In genomic region chr13:40729592-40730431, GRCm38 (mm10) we compare ENCODE assay signal across 9 mouse cellular contexts. TPM values are rescaled to one million over a fixed set of nuclear protein-coding genes. Genes with fewer than 3 reads are reported as not detected.
A peak's percentile ranks its signal among the peaks of the same experiment; 100 is the strongest.
DNase-seq lines count a peak whose midpoint lies in the region; ATAC-seq and TF ChIP-seq lines count a peak whose summit lies in the region.
"Had no signal": no experiment of that assay in that cellular context is flagged by ENCODE, and none has a peak within 500 bp of the region (broad histone marks: within the 10 kb centered on the region; RNA-seq: fewer than 3 reads in every experiment).

No protein-coding gene starts in this region.

- H3K79me2 ChIP-seq in heart, adult 2 months (replicated peaks; ENCODE audit: control insufficient read depth, insufficient read depth, low read length) = no peaks in the 10 kb centered on the region

- H3K27me3 ChIP-seq in heart, adult 2 months (ENCODE audit: control insufficient read depth, insufficient read depth, low read length) = peaks cover 46% of the 10 kb centered on the region
- H3K27me3 ChIP-seq in heart, embryonic 16.5 days (ENCODE audit: control insufficient read depth, insufficient read depth, low read length) = peaks cover 70% of the 10 kb centered on the region
- peaks cover 100% of the 10 kb centered on the region for H3K27me3 ChIP-seq in midbrain, embryonic 10.5 days (ENCODE audit: low read depth, poor library complexity, severe bottlenecking)
- H3K27me3 ChIP-seq: Patski had no signal

- no peak for TF ChIP-seq CTCF in heart, adult 2 months (IDR thresholded peaks at IDR 0.05)

- H3K4me1 ChIP-seq in heart, adult 2 months (ENCODE audit: control insufficient read depth, insufficient read depth, low read length) = peaks cover 2% of the 10 kb centered on the region; the same call in 1 of the 2 replicates
- H3K4me1 ChIP-seq in ES-E14 (ENCODE audit: control insufficient read depth in 2 of 2, insufficient read depth in 2 of 2, low read length in 2 of 2, poor library complexity in 1 of 2) = peaks cover 0 to 2% of the 10 kb centered on the region in 2 experiments; a peak in 2 of 4 replicates
- peaks cover 22% of the 10 kb centered on the region for H3K4me1 ChIP-seq in heart, embryonic 16.5 days (ENCODE audit: control insufficient read depth, insufficient read depth, low read length)
- peaks cover 46% of the 10 kb centered on the region for H3K4me1 ChIP-seq in midbrain, embryonic 10.5 days

- ATAC-seq in heart, embryonic 16.5 days (replicated peaks; ENCODE audit: extremely low read depth, insufficient read depth, low FRiP score) = no peak

- H3K4me3 ChIP-seq in heart, adult 2 months = no peak overlapping the region; the same call in 1 of the 2 replicates
- peak overlapping the region in 1 of 2 experiments; percentile 0; a peak in 1 of 4 replicates for H3K4me3 ChIP-seq in ES-E14 (ENCODE audit: insufficient read depth in 1 of 2, low read depth in 1 of 2, low read length in 2 of 2, poor library complexity in 1 of 2, severe bottlenecking in 1 of 2)
- peak overlapping the region; percentile 18; the same call in 1 of the 2 replicates for H3K4me3 ChIP-seq in heart, embryonic 16.5 days (ENCODE audit: low read length)
- H3K4me3 ChIP-seq in midbrain, embryonic 10.5 days = peak overlapping the region; percentile 58

- no peaks in the 10 kb centered on the region for H3K9me3 ChIP-seq in ES-E14 (ENCODE audit: control insufficient read depth, insufficient read depth, low read depth, low read length)
- H3K9me3 ChIP-seq in heart, embryonic 16.5 days (replicated peaks; ENCODE audit: control insufficient read depth, low read length) = no peaks in the 10 kb centered on the region
- no peaks in the 10 kb centered on the region for H3K9me3 ChIP-seq in midbrain, embryonic 10.5 days (replicated peaks)

- intact Hi-C loops in heart, adult 2 months (cut with DNase I) = no loop called here

- DNase-seq in heart, adult 2 months = peak; percentile 20 to 50
- no peak for DNase-seq in heart, adult 8-10 months (ENCODE audit: low spot score)
- no peak for DNase-seq in ES-E14 (ENCODE audit: low read depth, low spot score)
- DNase-seq in midbrain, embryonic 10.5 days (ENCODE audit: low spot score) = peak; percentile 67
- DNase-seq in ovary, adult 18-20 months (ENCODE audit: low spot score) = no peak
- no peak for DNase-seq in MN1 (ENCODE audit: low spot score)
- DNase-seq in spleen, adult 18-20 months = no peak

- H3K9ac ChIP-seq in heart, adult 2 months (ENCODE audit: low read depth, low read length) = no peak overlapping the region
- H3K9ac ChIP-seq in ES-E14 (ENCODE audit: insufficient read depth, low read depth, low read length, poor library complexity, severe bottlenecking) = no peak overlapping the region
- no peak overlapping the region for H3K9ac ChIP-seq in heart, embryonic 16.5 days (ENCODE audit: low read length)

- 3% methylated on average over 52 of the region's 52 CpGs for WGBS in heart, adult 2 months
- WGBS in heart, embryonic 16.5 days = 1% methylated on average over 52 of the region's 52 CpGs
- under 1% methylated on average over 52 of the region's 52 CpGs for WGBS in midbrain, embryonic 10.5 days

- no peak overlapping the region for H3K27ac ChIP-seq in heart, adult 2 months
- H3K27ac ChIP-seq in ES-E14 (ENCODE audit: insufficient read depth, low read depth, low read length, poor library complexity, severe bottlenecking) = no peak overlapping the region
- H3K27ac ChIP-seq in heart, embryonic 16.5 days (ENCODE audit: low read length) = no peak overlapping the region
- H3K27ac ChIP-seq in midbrain, embryonic 10.5 days (replicated peaks) = peak overlapping the region; percentile 42

- H3K4me2 ChIP-seq in heart, embryonic 16.5 days (ENCODE audit: low read depth, low read length) = peak overlapping the region; percentile 87

- no peak for TF ChIP-seq EP300 in heart, adult 2 months (IDR thresholded peaks at IDR 0.05; ENCODE audit: insufficient read depth, low read depth, low read length)

- H3K36me3 ChIP-seq in heart, adult 2 months (ENCODE audit: control insufficient read depth, insufficient read depth, low read length) = no peaks in the 10 kb centered on the region
- H3K36me3 ChIP-seq in ES-E14 (ENCODE audit: control insufficient read depth, insufficient read depth, low read length, poor library complexity, severe bottlenecking) = no peaks in the 10 kb centered on the region
- H3K36me3 ChIP-seq in heart, embryonic 16.5 days (ENCODE audit: control insufficient read depth, insufficient read depth) = no peaks in the 10 kb centered on the region
- no peaks in the 10 kb centered on the region for H3K36me3 ChIP-seq in midbrain, embryonic 10.5 days

- in situ Hi-C loops in ES-E14 (cut with MboI; ENCODE audit: low sequenced_read_pairs in 2 of 2, unreplicated experiment in 2 of 2) = no loop called here

- no peak for TF ChIP-seq POLR2A in heart, adult 2 months (IDR thresholded peaks at IDR 0.05; ENCODE audit: insufficient read depth, low read depth, low read length)

TF ChIP-seq in ES-E14, 5 proteins besides CTCF, POLR2A, EP300 and RAD21:
- TF ChIP-seq HCFC1 (IDR thresholded peaks at IDR 0.05; ENCODE audit: borderline replicate concordance, insufficient read depth, low read length) (no peak), ZNF384 (IDR thresholded peaks at IDR 0.05; ENCODE audit: low read depth, low read length) (peak; percentile 90)

RNA-seq across cellular contexts. Expression of gene Tfap2a, which starts 8.4 kb away (rescaled TPM):
- total RNA-seq in heart, adult 2 months (2021) = under 1 TPM; 0.08 to 0.14 TPM
- 0.18 TPM in 1 of 2 replicates, not detected in the other for polyA plus RNA-seq in heart, adult 2 months (2012; rRNA removed)
- under 1 TPM in 3 of 4 experiments, not detected in 1; 0.09 to 0.19 (median 0.16) TPM for total RNA-seq in heart, adult 8-10 months (2022)
- total RNA-seq in ES-E14 (2012; rRNA removed) = 0.16 and 0.27 TPM in 2 replicates
- polyA plus RNA-seq in heart, embryonic 16.5 days (2015; fragmentation: Nextera tagmentation; extraction: Ambion mirVana) = 0.05 and 0.07 TPM in 2 replicates
- polyA plus RNA-seq in midbrain, embryonic 10.5 days (2016; fragmentation: Nextera tagmentation; extraction: Ambion mirVana) = 2.3 and 2.5 TPM in 2 replicates

Comparison
In these comparisons a context has a peak if more than half of its experiments do, and no peak if none do; other contexts are left out.
1. DNase-seq: peak in heart, adult 2 months (2 of 2) and midbrain, embryonic 10.5 days (single experiment); none in heart, adult 8-10 months (single experiment), ES-E14 (single experiment), ovary, adult 18-20 months (single experiment), MN1 (single experiment) and spleen, adult 18-20 months (0 of 2).